Mouse (Mus musculus) testis, postnatal 14 days (tissue): ENCODE data around the gene Ces1c.

Source experiments
- DNase-seq: peaks from one replicate; pipeline ENCODE4 v3.0.0; 2021; ENCODE audit warnings: low spot score

Ces1c gene

DNA sequence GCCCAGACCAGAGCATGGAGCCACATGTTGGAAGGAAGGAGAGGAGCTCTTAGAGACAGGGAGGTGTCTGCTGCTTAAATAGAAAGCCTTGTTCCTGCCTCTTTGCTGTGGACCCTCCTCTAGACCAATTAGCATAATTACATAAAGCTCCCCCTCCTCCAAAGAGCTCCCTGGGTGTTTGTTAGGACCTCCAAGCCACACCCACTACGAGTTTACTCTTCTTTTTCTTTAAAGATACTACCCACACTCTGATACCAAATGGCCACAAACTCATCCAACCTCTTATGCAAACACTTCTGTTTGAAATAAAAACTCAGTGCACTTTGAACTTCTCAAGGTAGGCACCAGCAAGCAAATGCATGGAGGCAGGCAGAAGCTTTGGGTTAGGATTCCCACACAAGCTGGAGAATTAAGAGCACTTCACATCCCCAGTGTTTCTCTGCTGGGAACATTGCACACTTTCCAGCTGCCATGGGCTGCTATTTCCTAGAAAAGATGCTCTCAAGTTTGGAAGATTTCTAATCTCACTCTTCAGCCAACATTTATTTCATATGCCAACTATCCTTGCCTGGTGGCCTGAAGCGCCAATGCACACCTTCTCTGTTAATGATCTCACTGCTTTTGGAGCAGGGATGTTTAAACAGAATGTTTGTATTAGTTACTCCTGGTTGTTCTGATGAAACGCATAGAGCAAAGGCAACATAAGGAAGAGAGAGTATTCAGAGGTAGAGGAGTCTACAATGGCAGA lies at the start of gene Ces1c:
TSS of gene Ces1c (minus strand) at position 51 of the 748 bp plus-strand sequence.
- no peak for DNase-seq

DNA sequence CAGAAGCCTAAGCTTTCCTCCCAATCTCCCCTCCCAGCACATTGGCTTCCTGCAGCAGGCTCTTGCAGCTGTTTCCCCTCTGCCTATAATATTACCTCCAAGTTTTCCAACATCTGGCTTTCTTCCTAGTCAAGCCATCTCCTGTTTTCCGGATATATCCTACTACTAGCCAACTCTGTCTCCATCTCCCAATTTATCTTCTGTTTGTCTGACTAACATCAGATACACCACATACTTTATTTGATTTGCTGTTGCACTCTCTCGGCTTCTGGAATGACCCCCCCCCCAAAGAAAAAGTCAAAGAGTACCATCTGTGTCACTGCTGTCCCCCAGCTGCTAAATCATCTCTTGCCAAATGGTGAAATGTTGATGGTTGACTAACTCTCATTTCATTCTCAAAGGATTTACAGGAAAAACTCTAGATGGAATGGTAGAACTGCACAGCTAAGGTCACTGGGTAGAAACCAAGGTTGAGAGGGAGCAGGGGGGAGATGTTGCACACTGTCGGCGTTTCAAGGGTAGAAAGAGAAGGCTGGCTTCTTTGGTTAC lies 49.6 kb upstream of the Ces1c start:
- DNase-seq = no peak

DNA sequence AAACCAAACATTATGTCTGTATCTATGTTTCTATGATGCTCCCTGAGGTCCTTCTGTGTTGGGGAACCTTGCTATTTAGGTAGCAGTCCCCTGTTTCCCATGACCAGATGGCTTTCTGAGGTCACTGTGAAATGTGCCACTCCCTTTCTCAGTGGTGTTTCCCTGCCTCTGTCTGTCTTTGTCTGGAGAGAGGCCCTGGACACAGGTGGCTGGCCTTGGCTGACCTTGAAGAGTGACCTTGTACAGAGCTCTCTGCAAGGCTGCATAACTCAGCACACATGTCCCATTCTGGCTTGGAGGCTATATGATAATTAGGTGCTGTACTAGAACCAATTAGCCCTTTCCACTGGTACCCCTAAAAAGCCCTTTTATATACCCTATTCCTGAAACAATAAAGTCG lies 45.5 kb upstream of the Ces1c start:
- no peak for DNase-seq

DNA sequence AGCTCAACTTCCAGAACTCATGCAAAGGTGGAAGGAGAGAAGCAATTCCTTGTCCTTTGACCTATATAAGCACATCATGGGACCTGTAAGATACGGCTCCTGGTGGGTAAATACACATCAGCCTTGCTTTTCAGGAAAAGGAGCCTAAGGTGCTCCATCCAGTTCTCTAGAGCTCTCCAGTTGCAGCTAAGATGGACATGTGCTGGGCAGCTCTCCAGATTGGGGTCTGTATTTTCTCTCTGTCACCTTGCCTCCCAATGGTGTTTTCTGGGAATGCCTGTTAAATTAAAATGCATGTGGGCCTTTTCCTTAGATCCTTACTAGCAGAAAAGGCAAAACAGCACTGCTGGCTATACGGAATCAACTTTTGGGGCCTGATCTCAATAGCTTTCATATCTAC lies 43.5 kb upstream of the Ces1c start:
- no peak for DNase-seq

DNA sequence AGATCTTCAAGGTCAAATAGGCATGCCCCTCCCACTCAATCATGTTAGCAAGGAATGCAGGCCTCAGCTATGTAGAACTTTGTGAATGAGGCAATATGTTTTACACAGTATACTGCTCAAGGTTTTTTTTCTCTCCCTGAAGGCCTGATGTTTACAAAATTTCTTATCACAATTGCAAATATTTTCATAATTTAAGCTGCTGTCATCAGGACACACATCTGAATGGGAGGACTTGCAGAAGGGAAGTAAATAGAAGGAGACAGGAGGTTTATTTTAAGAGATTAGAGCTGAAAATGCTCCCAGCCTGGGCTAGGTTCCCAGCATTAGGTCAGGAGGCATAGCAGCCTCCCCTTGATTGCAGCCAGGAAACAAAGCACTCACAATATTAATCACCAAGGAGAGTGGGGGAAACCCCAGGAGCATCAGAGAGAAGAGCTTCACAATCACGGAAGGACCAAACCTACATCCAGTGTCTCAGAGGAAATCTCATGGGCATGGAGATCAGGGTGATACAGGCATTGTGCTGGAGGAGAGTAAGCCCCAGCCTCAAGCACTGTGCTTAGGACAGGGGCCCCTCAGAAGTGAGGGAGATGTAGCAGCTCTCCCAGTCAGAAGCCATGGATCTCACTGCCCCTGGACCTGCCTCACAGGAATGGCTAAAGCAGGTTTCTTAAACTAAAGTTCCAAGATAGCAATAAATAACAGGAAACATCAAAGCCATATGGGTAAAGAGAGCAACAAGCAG lies 40.9 kb upstream of the Ces1c start:
- DNase-seq = peak; percentile 7

DNA sequence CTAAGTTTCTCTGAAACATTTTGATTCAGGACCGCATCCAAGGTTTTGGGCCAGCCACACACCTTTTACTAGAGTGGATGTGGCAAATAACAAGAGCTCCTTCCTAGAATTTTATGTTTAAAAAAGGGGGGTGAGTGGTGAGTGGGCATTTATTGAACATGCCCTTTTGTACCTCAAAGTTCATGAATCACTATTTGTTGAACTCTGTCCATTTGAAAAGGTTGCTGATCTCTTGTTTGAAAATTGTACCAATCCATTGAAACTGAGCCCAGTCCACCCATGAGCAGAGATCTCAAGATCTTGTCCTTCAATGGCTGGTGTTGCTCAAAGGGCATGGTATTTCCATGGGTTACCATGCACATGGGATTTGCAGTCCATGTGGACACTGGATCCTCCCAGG lies 32.3 kb upstream of the Ces1c start:
- DNase-seq = no peak

DNA sequence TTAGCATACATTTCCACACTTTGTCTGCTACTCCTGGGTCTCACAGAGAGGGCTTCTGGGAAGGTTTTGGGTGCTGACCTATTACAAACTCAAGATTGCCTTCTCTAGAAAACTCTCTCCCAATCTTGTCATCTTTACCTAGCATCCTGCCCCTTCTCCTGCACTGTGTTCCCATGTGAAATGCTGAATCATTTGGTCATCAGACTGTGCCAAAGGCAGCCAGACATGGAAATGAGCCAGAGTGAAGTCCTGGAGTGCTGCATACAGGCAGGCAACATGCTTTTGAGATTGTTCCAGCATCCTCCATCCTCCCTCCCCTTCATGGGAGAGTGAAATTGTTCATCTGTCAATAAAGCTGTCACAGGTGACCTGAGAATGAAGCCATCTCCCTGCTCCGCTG lies 20.3 kb upstream of the Ces1c start:
- no peak for DNase-seq

DNA sequence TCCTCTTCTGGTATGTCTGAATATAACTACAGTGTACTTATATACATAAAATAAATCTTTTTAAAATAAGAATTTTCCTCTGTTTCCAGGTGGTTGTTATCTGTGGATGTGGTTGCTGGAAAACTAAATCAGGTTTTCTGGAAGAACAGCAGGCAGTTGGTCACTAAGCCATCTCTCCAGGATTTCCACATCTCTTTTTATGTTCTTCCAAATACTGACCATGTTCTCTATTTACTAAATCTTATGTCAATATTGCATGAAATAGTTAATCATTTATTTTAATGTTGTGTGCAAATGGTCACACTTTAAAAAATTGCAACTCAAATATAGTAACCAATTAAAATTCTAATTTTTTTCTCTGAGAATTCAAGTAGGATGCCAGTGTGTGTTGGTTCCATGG lies 16.2 kb upstream of the Ces1c start:
- no peak for DNase-seq

DNA sequence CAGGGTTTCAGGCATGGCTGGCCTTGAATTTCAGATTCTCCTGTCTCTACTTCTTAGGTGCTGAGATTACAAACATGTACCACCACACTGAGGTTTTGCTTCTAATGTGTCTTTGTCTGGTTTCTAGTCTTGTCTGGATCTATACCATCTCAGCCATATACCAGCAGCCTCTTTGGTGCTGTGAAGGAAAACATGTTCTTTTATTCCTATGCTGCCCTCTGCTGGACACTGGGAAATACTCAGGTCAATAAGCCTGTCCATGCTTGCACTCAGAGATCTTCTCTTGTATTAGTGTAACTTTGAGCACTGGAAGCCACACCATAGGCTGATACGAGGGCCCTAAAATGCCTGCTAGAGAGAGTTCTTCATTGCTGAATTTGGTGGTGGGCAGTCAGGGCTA lies 9.6 kb upstream of the Ces1c start:
- DNase-seq = no peak

DNA sequence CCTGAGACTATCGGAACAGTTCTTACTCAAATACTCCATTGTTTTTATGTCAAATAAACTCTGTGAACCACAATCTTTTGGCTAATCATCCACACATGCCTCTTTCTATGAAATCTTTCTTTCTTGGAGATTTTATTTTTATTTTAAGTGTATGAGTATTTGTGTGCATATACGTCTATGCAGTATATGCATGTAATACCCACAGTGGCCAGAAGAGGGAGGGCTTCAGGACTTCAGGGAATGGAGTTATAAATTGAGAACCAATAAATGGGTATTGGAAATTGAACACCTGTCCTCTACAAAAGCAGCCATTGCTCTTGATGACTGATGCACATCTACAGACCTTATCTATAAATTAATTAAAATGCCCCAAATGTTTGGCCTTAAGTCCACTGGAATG lies 1.1 kb upstream of the Ces1c start:
- no peak for DNase-seq

DNA sequence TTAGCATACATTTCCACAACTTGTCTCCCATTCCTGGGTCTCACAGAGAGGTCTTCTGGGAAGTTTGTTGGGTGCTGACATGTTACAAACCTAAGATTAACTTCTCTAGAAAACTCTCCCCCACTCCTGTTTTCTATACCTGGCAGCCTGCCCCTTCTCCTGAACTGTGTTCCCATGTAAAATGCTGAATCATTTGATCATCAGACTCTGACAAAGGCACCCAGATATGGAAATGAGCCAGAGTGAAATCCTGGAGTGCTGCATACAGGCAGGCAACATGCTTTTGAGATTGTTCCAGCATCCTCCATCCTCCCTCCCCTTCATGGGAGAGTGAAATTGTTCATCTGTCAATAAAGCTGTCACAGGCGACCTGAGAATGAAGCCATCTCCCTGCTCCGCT lies 4.6 kb downstream of the Ces1c start:
- DNase-seq = no peak

DNA sequence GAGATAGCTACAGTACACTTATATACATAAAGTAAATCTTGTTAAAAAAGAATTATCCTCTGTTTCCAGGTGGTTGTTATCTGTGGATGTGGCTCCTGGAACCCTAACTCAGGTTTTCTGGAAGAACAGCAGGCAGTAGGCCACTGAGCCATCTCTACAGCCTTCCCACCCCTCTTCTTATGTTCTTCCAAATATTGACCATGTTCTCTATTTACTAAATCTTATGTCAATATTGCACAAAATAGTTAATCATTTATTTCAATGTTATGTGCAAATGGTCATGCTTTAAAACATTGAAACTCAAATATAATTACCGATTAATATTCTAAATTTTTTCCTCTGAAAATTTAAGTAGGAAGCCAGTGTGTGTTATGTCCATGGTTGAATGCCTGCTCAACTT lies 9.1 kb downstream of the Ces1c start:
- no peak for DNase-seq

DNA sequence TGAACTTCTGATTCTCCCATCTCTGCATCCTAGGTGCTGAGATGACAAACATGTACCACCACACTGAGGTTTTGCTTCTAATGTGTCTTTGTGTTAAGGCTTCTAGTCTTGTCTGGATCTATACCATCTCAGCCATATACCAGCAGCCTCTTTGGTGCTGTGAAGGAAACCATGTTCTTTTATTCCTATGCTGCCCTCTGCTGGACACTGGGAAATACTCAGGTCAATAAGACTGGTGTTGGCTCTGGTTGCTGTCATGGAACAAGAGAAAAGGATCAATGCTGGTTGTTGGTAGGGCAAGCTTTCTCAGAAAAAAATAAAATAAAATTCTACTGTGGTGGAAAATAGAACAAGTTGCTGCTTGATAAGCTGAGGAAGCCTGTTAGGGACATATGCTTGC lies 35.7 kb downstream of the Ces1c start:
- DNase-seq = no peak

DNA sequence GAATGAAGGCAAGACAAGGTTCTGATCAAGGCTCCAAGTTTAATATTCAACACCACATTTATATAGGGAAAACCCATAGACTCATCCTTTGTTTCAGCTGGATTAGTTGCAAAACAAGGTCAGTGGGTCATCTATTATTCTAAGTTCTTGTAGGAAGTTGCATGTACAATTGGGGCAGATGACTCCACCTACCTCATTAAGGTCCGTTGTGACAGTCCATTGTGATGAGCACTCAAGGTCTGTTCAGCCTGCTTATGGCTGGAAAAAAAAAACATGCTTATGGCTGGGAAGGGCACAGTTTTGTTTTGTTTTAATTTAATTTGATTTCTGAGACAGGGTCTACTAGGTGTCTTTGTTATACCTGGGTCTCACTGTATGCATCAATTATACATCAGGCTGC lies 39.8 kb downstream of the Ces1c start:
- no peak for DNase-seq

DNA sequence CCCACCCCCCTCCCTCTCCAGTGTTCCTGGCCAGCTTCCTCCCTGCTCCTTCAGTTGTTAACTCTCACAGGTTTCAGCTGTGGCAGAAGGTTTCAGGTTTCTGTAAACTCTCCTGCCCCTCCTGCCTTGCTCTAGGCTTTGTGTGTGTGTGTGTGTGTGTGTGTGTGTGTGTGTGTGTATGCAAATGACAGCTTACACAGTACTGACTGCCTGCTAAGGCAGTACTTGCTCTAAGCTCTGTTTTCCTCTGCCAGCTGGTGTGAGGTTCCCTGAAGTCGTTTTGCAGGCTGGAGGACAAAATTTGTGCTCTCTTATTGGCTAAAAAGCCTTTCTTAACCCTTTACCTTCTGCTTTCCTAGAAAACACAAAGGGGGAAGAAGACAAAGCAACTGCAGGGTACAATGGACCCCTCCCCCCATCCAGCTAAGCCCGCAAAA lies 42.4 kb downstream of the Ces1c start:
- no peak for DNase-seq

DNA sequence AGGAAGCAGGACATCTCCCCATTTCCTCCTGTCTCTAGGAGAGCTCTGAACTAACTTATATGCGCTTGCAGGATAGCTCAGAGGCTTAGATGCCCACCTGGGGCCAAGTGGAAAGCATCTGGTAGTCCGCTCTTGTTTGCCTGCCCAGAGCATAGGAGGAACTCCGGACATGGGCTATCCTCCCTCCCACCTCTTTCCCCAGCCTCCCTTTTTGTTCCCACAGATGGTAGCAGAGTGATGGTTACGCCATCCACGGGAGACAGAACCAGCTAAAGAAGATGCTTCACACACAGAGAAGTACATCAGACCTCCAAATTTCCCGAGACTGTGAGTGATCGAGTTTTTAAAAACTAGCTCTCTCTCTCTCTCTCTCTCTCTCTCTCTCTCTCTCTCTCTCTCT lies 42.9 kb downstream of the Ces1c start:
- DNase-seq = no peak

DNA sequence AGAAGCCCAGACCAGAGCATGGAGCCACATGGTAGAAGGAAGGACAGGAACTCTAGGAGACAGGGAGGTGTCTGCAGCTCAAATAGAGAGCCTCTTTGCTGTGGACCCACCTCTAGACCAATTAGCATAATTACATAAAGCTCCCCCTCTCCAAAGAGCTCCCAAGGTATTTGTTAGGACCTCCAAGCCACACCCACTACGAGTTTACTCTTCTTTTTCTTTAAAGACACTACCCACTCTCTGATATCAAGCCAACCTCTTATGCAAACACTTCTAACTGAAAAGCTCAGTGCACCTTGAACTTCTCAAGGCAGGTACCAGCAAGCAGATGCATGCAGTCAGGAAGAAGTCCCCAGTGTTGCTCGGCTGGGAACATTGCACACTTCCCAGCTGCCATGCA lies 51.2 kb downstream of the Ces1c start, which contains the start of gene Ces1b:
TSS of gene Ces1b (minus strand) at position 131 of the 400 bp plus-strand sequence.
- DNase-seq = no peak

DNA sequence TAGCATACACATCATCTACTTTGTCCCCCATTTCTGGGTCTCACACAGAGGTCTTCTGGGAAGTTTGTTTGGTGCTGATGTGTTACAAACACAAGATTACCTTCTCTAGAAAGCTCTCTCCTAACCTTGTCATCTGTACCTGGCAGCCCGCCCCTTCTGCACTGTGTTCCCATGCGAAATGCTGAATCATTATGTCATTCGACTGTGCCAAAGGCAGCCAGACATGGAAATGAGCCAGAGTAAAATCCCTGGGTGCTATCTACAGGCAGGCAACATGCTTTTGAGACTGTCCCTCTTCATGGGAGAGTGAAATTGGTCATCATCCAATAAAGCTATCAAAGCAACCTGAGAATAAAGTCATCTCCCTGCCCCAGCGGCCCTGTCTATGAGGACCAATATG lies 55.8 kb downstream of the Ces1c start:
- no peak for DNase-seq

DNA sequence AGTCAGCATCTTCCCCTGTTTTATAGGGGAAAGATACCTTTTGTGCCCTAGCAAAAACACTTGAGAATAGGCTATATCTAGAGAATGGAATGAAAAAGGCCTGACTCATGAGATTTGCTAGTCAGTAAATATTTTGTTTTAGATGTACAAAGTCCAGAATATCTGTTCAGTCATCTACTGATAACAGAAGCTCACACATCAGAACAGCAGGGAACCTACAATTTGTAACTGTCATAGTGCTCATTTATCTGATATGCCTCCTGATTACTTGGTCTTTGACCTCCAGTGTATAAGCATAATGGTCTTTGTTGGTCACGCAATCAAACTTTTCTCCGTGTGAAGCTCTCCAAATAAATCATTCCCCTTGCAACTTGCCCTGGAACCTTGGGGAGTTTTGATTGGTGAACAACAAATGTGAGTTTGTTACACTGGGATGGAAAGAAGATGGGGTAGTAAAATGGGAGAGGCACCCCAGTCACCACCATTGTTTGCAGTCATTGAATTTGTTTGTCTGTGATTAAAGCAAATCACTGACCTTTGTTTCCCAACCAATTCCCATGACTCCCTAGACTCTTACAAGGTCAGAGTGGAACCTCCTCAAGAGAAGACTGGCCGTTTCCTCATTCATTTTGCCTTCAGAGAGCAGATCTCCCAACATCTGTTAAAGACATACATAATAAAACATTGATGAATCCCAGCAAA lies 67.5 kb downstream of the Ces1c start:
- no peak for DNase-seq

DNA sequence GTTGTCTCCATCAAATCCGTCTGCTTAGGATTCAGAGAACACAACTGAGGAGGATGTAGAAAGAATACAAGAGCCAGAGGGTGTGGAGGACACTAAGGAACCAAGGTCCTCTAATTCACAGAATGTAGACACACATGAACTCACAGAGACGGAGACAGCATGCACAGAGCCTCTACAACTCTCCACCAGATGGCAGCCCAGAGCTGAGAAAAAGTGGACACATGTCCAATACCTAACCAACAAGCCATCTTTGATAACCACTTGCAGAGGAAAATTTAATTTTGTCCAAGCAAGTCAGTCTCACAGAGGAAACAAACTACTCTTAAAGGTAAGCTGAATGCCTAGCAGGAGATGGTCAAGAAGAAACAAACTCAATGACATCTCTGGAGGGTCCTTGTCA lies 71.9 kb downstream of the Ces1c start:
- DNase-seq = no peak

DNA sequence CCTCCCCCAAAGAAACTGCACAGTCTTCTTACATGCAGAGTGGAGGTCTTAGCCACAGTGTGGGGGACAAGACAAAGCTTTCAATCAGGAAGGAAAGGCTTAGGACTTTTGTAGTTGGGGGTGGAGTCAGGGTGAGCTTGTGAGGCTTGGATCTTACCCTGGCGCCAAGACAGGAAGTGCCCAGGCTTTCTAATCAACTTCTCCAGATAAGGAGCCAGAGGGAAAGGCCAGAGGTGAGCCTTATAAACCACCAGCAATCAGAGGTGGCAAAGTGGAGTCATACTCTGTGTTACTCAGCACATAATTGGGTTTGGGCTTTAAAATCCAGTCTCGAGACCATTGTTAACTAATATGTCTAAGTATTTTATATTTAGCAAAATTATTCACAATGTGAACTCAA lies 75.8 kb downstream of the Ces1c start:
- no peak for DNase-seq
